Mouse (Mus musculus): ENCODE results near the gene Ltbp4. TPM values are rescaled to one million over a fixed set of nuclear protein-coding genes. Genes with fewer than 3 reads are reported as not detected.

The Ltbp4 gene
- polyA plus RNA-seq, 1 experiment from 2014 or later: 6.1 TPM

DNA sequence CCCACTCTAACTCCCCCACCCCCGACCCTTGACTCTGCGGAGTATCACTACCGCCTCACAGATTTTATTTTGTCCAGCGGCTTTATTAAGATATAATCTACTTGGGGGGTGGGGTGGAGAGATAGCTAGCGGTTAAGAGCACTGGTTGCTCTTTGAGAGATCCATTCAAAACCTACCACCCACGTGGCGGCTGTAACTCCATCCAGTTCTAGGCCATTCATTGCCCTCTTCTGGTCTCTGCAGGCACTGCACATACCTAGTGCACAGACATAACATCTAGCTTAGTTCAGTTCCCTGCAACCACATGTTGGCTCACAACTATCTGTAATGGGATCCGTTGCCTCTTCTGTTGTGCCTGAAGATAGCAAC is 51.8 kb downstream of the Ltbp4 start:
- Histone ChIP-seq H3K27ac (no peak overlapping the region), H3K9ac (no peak overlapping the region), H3K9me3 (no peaks in the 10 kb centered on the region), H3K36me3 (peaks cover 17% of the 10 kb centered on the region), H3K4me3 (no peak overlapping the region), H3K27me3 (replicated peaks) (peaks cover 9% of the 10 kb centered on the region; the same call in 1 of the 2 replicates), H3K4me1 (no peaks in the 10 kb centered on the region), H3K4me2 (replicated peaks) (peak overlapping the region; percentile 35)
- 5% methylated on average over 8 of the region's 8 CpGs for WGBS
- ATAC-seq (ENCODE audit: low FRiP score, low read depth): peak; percentile 80

DNA sequence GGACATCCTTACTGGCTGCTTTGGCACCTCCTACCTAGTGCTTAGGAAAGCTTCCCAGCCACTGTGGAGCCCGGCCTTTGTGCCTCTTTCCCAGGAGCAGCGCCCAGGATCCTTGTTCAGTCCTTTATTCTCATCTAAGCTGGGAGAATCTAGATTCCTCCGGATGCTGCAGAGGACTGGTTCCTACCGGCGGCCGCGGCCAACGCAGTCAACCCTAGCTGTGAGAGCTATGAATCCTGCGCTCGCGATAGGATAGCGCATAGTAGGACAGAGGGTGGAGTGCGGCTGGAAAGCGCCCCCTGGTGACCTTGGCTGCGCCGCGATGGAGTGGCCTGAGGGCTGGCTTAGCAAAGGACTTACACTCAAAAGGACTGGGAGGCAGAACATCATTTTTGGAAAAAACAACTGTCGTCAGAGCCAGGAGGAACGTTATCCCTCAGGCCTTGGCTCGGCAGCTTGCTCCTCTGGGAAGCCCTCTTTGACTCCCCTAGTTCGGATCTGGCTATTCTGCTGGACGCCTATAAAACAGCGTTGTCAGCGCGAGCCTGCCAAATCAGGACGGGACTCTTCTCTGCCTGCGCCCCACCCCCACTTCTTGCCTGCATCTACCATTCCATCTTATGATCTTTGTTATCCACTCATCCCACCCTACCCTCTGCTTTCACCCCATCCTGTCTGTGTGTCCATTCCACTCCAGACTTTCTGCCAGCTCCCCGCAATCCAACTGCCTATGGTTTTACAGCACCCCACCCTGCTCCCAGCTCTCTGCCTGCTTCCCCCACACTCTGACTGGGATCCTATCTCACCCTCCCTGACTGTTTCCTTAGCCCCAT is 52.4 kb downstream of the Ltbp4 start:
- peak; percentile 54 for ATAC-seq (ENCODE audit: low FRiP score, low read depth)
- WGBS: under 1% methylated on average over 28 of the region's 28 CpGs
- Histone ChIP-seq H3K9ac (no peak overlapping the region), H3K9me3 (no peaks in the 10 kb centered on the region), H3K4me1 (no peaks in the 10 kb centered on the region), H3K27me3 (replicated peaks) (peaks cover 9% of the 10 kb centered on the region; the same call in 1 of the 2 replicates), H3K36me3 (peaks cover 21% of the 10 kb centered on the region), H3K4me2 (replicated peaks) (peak overlapping the region; percentile 35), H3K4me3 (no peak overlapping the region), H3K27ac (no peak overlapping the region)

DNA sequence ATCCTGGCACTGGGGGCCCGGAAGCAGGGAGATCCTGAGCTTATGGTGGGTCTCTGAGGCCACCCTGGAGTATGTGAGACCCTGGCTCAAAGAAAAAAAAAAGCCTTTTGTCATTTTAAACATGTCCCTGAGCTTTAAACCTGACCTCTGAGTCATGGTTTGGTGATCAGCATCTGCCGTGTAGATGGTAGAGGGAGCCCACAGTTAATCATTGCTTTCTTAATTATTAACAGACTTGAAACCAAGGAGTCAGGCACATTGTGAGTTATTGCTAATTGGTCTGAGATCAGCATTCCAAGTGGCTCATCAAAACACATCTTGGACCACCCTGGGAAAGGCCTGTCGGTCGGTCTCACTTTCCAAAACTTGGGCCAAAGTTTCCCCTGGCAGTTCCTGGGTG is 55.3 kb downstream of the Ltbp4 start:
- Histone ChIP-seq H3K4me2 (replicated peaks) (no peak overlapping the region), H3K4me3 (no peak overlapping the region), H3K27me3 (replicated peaks) (peaks cover 9% of the 10 kb centered on the region; the same call in 1 of the 2 replicates), H3K9ac (no peak overlapping the region), H3K9me3 (no peaks in the 10 kb centered on the region), H3K27ac (no peak overlapping the region), H3K36me3 (peaks cover 49% of the 10 kb centered on the region), H3K4me1 (no peaks in the 10 kb centered on the region)
- ATAC-seq (ENCODE audit: low FRiP score, low read depth): no peak
- 67% methylated on average over 4 of the region's 4 CpGs for WGBS

DNA sequence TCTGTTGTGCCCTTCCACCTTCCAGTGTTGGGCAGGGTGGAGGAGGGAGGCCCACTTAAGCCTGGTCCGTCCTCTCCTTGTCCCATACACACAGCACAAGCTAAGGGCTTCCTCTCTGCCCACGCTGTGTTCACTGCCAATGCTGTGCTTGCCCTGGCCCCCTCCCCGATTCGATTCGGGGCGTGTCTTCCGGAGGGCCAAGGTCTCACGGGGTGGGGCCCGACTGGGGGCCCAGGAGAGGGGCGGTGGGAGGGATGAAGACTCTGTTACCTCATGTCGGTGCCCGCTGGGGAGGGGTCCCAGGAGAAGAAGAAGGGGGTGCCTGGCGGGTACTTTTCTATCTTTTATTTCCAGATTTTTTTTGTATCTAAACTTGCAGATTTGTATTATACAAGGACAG is 55.8 kb downstream of the Ltbp4 start:
- peaks cover 9% of the 10 kb centered on the region; the same call in 1 of the 2 replicates for H3K27me3 ChIP-seq (replicated peaks)
- no peak overlapping the region for H3K4me3 ChIP-seq
- H3K9ac ChIP-seq: no peak overlapping the region
- H3K4me1 ChIP-seq: no peaks in the 10 kb centered on the region
- no peaks in the 10 kb centered on the region for H3K9me3 ChIP-seq
- H3K27ac ChIP-seq: no peak overlapping the region
- no peak overlapping the region for H3K4me2 ChIP-seq (replicated peaks)
- WGBS: 65% methylated on average over 13 of the region's 13 CpGs
- H3K36me3 ChIP-seq: peaks cover 54% of the 10 kb centered on the region
- ATAC-seq (ENCODE audit: low FRiP score, low read depth): no peak

DNA sequence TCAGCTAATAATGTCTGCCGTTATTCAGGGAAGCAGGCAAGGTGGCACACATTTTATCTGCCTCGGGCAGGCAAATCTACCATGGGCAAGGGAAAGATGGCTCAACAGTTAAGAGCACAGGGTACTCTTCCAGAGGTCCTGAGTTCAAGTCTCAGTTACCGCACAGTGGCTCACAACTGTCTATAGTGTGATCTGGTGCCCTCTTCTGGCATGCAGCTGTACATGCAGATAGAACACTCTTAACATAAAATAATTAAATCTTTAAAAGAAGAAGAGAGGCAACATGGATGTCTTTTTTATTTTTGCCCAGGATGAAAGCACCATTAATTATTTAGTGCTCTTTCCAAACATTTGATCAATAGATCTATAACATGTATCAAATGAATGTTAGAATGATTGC is 60.3 kb downstream of the Ltbp4 start:
- Histone ChIP-seq H3K4me3 (no peak overlapping the region), H3K9ac (no peak overlapping the region), H3K9me3 (no peaks in the 10 kb centered on the region), H3K4me1 (no peaks in the 10 kb centered on the region), H3K27me3 (replicated peaks) (no peaks in the 10 kb centered on the region), H3K4me2 (replicated peaks) (no peak overlapping the region), H3K27ac (no peak overlapping the region), H3K36me3 (peaks cover 86% of the 10 kb centered on the region)
- no peak for ATAC-seq (ENCODE audit: low FRiP score, low read depth)
- WGBS: 95% methylated on average over 3 of the region's 3 CpGs

DNA sequence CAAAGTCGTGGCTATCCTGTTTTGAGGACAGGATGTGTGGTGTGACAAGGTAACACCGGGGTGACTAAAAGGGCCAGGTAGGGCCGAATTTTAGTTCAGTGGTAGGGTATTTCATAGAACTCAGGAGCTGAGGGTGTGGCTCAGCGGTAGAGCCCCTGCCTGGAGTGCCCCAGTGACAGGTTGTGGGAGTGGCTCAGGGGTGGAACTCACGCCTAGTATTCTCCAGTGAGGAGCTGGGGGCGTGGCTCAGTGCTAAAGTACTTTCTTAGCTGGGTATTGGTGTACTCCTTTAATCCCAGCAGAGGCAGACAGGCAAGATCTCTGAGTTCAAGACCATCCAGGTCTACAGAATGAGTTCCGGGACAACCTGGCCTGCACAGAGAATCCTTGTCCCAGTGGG is 61.5 kb downstream of the Ltbp4 start:
- H3K9ac ChIP-seq: no peak overlapping the region
- H3K4me2 ChIP-seq (replicated peaks): no peak overlapping the region
- no peak for ATAC-seq (ENCODE audit: low FRiP score, low read depth)
- H3K4me3 ChIP-seq: no peak overlapping the region
- 60% methylated on average over 7 of the region's 7 CpGs for WGBS
- H3K27ac ChIP-seq: no peak overlapping the region
- H3K4me1 ChIP-seq: no peaks in the 10 kb centered on the region
- no peaks in the 10 kb centered on the region for H3K9me3 ChIP-seq
- peaks cover 84% of the 10 kb centered on the region for H3K36me3 ChIP-seq
- no peaks in the 10 kb centered on the region for H3K27me3 ChIP-seq (replicated peaks)

DNA sequence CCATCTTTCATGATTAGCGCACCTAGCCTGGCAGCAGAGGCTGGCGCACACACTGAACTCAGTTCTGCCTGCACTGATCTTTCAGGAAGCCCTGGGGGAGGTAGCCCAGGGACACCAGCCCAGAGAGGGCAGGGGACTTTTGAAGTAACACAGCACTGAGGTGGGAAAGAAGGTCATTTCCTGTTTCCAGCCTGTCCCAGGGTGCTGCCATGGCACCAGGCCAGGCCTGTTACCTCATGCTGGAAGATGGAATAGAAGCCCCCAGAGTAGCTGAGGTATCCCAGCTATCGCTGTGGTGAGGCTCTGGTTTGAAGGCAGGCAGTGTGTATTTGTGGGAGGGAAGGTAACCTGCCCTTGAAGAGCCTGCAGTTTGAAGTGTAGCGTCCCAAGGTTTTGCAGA is 62.6 kb downstream of the Ltbp4 start:
- H3K9ac ChIP-seq: no peak overlapping the region
- WGBS: 93% methylated on average over 4 of the region's 4 CpGs
- H3K9me3 ChIP-seq: no peaks in the 10 kb centered on the region
- H3K4me1 ChIP-seq: no peaks in the 10 kb centered on the region
- H3K4me2 ChIP-seq (replicated peaks): no peak overlapping the region
- H3K36me3 ChIP-seq: peaks cover 86% of the 10 kb centered on the region
- H3K27me3 ChIP-seq (replicated peaks): no peaks in the 10 kb centered on the region
- no peak overlapping the region for H3K27ac ChIP-seq
- H3K4me3 ChIP-seq: no peak overlapping the region
- ATAC-seq (ENCODE audit: low FRiP score, low read depth): no peak

DNA sequence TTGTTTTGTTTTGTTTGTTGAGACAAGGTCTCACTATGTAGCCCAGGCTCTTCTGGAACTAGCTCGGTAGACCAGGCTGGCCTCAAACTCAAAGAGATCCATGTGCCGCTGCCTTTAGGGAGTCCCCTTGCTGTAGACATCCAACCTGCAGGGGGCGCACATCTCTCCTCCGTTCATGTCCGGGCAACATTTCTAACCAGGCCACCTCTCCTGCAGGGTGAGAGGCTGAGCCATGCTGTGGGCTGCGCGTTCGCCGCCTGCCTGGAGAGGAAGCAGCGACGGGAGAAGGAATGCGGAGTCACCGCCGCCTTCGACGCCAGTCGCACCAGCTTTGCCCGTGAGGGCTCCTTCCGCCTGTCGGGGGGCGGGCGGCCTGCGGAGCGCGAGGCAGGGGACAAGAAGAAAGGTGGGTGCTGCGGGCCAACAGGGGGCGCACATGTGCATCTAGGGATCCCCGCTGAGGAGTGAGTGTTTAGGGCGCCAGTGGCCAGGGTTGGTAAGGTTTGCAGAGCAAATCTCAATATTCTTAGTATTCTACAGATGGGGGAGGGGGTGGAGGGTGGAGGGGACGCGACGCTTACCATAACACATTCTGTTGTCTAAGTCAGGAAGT is 63.6 kb downstream of the Ltbp4 start:
- Histone ChIP-seq H3K4me1 (no peaks in the 10 kb centered on the region), H3K9me3 (no peaks in the 10 kb centered on the region), H3K27ac (no peak overlapping the region), H3K4me3 (0 out of 2 replicates have a peak overlapping the region, but pooled peaks have one; percentile 5), H3K9ac (no peak overlapping the region), H3K27me3 (replicated peaks) (no peaks in the 10 kb centered on the region), H3K36me3 (peaks cover 86% of the 10 kb centered on the region), H3K4me2 (replicated peaks) (no peak overlapping the region)
- no peak for ATAC-seq (ENCODE audit: low FRiP score, low read depth)
- WGBS: 49% methylated on average over 32 of the region's 32 CpGs

DNA sequence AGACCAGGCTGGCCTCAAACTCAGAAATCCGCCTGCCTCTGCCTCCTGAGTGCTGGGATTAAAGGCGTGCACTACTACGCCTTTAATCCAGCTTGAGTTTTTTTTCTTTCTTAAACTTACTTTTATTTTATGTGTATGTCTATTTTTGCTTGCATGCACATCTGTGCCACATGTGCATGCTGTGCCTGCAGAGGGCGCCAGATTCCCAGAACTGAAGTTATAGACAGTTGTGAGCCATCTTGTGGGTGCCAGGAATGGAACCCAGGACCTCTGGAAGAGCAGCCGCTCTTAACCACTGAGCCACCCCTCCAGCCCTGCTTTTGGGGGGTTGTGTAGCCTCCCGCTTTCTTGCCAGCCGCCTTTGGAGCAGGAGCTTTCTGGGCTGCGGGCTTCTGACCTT is 66.1 kb downstream of the Ltbp4 start:
- Histone ChIP-seq H3K27me3 (replicated peaks) (no peaks in the 10 kb centered on the region), H3K4me1 (no peaks in the 10 kb centered on the region), H3K9me3 (no peaks in the 10 kb centered on the region), H3K27ac (no peak overlapping the region), H3K4me2 (replicated peaks) (no peak overlapping the region), H3K9ac (no peak overlapping the region), H3K36me3 (peaks cover 85% of the 10 kb centered on the region), H3K4me3 (no peak overlapping the region)
- WGBS: 90% methylated on average over 8 of the region's 8 CpGs
- ATAC-seq (ENCODE audit: low FRiP score, low read depth): no peak

DNA sequence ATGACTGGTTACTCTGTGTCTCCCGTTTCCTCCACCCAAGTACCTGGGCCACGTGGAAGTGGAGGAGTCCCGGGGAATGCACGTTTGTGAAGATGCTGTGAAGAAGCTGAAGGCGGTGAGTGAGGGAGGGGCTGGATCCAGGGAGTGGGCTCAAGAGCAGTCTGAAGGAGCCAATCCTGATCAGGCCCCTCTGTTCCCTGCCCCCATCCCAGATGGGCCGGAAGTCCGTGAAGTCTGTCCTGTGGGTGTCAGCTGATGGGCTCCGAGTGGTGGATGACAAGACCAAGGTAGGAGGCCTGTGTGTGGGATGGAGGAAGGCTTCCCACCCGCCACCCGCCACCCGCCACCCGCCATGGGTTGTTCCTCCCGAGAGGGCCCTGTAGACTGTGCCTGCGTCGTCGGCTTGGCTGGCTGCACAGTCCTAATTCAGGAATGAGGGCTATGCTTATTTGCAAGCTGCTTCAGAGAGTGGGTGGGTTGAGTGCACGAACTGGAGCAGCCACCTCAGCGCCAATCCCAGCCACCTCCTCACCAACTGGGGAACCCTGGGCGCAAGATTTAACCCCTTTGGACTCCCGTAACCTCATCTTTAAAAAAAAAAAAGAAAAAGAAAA is 70.9 kb downstream of the Ltbp4 start:
- no peak for ATAC-seq (ENCODE audit: low FRiP score, low read depth)
- peaks cover 91% of the 10 kb centered on the region for H3K36me3 ChIP-seq
- WGBS: 81% methylated on average over 20 of the region's 20 CpGs

DNA sequence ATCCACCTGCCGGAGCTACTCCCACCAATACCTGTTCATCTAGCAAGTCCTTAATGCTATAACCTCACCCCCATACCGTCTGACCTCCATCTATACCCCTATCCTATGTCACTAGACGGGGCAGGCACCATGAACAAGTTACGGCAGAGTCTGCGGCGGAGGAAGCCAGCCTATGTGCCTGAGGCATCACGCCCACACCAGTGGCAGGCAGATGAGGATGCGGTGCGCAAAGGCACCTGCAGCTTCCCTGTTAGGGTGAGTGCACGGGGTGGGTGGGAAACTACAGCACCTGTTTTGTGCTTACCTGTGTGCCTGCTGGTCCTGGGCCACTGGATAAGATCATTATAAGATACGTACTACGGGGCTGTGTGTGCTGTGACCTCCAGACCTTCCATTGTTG is 72.7 kb downstream of the Ltbp4 start:
- Histone ChIP-seq H3K36me3 (peaks cover 74% of the 10 kb centered on the region), H3K4me2 (replicated peaks) (no peak overlapping the region), H3K27ac (no peak overlapping the region), H3K9ac (no peak overlapping the region), H3K9me3 (no peaks in the 10 kb centered on the region), H3K4me3 (no peak overlapping the region), H3K27me3 (replicated peaks) (no peaks in the 10 kb centered on the region), H3K4me1 (peaks cover 23% of the 10 kb centered on the region)
- no peak for ATAC-seq (ENCODE audit: low FRiP score, low read depth)
- 93% methylated on average over 12 of the region's 12 CpGs for WGBS

More for the DNA sequence above, 70.9 kb downstream of the Ltbp4 start:
- H3K9me3 ChIP-seq: no peaks in the 10 kb centered on the region
- H3K9ac ChIP-seq: no peak overlapping the region
- H3K27me3 ChIP-seq (replicated peaks): no peaks in the 10 kb centered on the region
- no peak overlapping the region for H3K27ac ChIP-seq
- no peak overlapping the region for H3K4me2 ChIP-seq (replicated peaks)
- no peak overlapping the region for H3K4me3 ChIP-seq
- peaks cover 5% of the 10 kb centered on the region; the same call in 1 of the 2 replicates for H3K4me1 ChIP-seq

DNA sequence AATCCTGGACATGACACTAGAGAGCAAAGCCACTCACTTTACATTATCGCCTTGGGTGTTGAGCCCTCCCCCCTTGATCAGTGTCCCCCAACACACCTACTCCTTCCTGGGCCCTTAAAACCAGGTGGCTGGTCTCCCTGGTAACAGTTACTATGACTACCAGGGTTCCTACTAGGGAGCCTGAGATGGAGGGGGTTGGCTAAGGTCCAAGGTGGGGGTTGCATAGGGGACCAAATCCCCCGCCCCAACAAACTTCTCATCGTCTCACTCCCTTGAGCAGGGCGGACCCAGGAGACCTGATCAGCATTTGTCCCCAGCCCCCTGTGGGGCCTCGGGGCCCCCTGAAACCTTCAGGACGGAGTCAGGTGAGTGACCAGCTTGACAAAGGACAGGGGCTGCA is 75.6 kb downstream of the Ltbp4 start:
- Histone ChIP-seq H3K27me3 (replicated peaks) (no peaks in the 10 kb centered on the region), H3K9ac (no peak overlapping the region), H3K36me3 (peaks cover 47% of the 10 kb centered on the region), H3K27ac (no peak overlapping the region), H3K4me1 (peaks cover 43% of the 10 kb centered on the region), H3K4me2 (replicated peaks) (no peak overlapping the region), H3K9me3 (no peaks in the 10 kb centered on the region), H3K4me3 (no peak overlapping the region)
- WGBS: 80% methylated on average over 6 of the region's 6 CpGs
- no peak for ATAC-seq (ENCODE audit: low FRiP score, low read depth)

All from neural tube, embryonic 12.5 days (tissue).